In genomic region chr14:60264990-60265876, GRCm38 (mm10) we compare ENCODE assay signal across 8 mouse cellular contexts. TPM values are rescaled to one million over a fixed set of nuclear protein-coding genes. Genes with fewer than 3 reads are reported as not detected.
DNase-seq lines count a peak whose midpoint lies in the region; ATAC-seq lines count a peak whose summit lies in the region.

Gene Mtmr6, plus strand, starts transcription at chr14:60265228.

- H3K9me3 ChIP-seq in forebrain, embryonic 14.5 days (replicated peaks; ENCODE audit: control insufficient read depth, low read length) = no peaks in the 10 kb centered on the region
- H3K9me3 ChIP-seq in neural tube, embryonic 15.5 days (replicated peaks) = no peaks in the 10 kb centered on the region

- H3K4me2 ChIP-seq in forebrain, embryonic 14.5 days (ENCODE audit: low read length) = peak within 1 kb of the TSS; percentile 59
- peak within 1 kb of the TSS; percentile 71 for H3K4me2 ChIP-seq in neural tube, embryonic 15.5 days

- no peaks in the 10 kb centered on the region for H3K27me3 ChIP-seq in forebrain, embryonic 14.5 days (replicated peaks; ENCODE audit: control insufficient read depth, insufficient read depth, low read length)
- no peaks in the 10 kb centered on the region for H3K27me3 ChIP-seq in neural tube, embryonic 15.5 days (replicated peaks)

- peak within 1 kb of the TSS; percentile 71 for H3K27ac ChIP-seq in forebrain, embryonic 14.5 days (ENCODE audit: low read depth, low read length)
- peak within 1 kb of the TSS; percentile 90 for H3K27ac ChIP-seq in neural tube, embryonic 15.5 days (replicated peaks)

- peak within 1 kb of the TSS; percentile 82 for H3K4me3 ChIP-seq in forebrain, embryonic 14.5 days (ENCODE audit: low read depth, low read length)
- peak within 1 kb of the TSS; percentile 92 for H3K4me3 ChIP-seq in neural tube, embryonic 15.5 days (replicated peaks)

- intact Hi-C loops in heart, postnatal 14 days (cut with DNase I) = loop anchor here (1.0 to 10.0 kb wide), 2 partner anchors 14 to 420 kb away; partner anchors contain the start of genes Gm49336 and Nupl1

- peaks cover 6% of the 10 kb centered on the region; the same call in 1 of the 2 replicates for H3K36me3 ChIP-seq in forebrain, embryonic 14.5 days (ENCODE audit: control insufficient read depth, insufficient read depth, low read length)
- H3K36me3 ChIP-seq in neural tube, embryonic 15.5 days = no peaks in the 10 kb centered on the region

- H3K4me1 ChIP-seq in forebrain, embryonic 14.5 days (ENCODE audit: control insufficient read depth, insufficient read depth, low read length) = no peaks in the 10 kb centered on the region; the same call in 1 of the 2 replicates
- peaks cover 29% of the 10 kb centered on the region for H3K4me1 ChIP-seq in neural tube, embryonic 15.5 days

- peak; percentile 100 for ATAC-seq in forebrain, embryonic 14.5 days
- ATAC-seq in neural tube, embryonic 15.5 days (ENCODE audit: low FRiP score) = peak; percentile 99

- WGBS in forebrain, embryonic 14.5 days = under 1% methylated on average over 51 of the region's 51 CpGs
- WGBS in neural tube, embryonic 15.5 days = under 1% methylated on average over 51 of the region's 51 CpGs

- peak within 1 kb of the TSS; percentile 81 for H3K9ac ChIP-seq in forebrain, embryonic 14.5 days (ENCODE audit: low read length)
- peak within 1 kb of the TSS; percentile 84 for H3K9ac ChIP-seq in neural tube, embryonic 15.5 days (replicated peaks)

- DNase-seq in ES-CJ7 (ENCODE audit: low read depth, low spot score) = peak; percentile 99
- peak; percentile 92 for DNase-seq in cerebellum, adult 11 months
- DNase-seq in forebrain, embryonic 14.5 days (ENCODE audit: low spot score) = peak; percentile 99
- peak; percentile 94 to 95 for DNase-seq in heart, postnatal 14 days
- DNase-seq in layer of hippocampus, adult 11-12 months (ENCODE audit: low spot score) = peak; percentile 96
- DNase-seq in lung, adult 18-20 months = peak; percentile 95 to 96
- DNase-seq in testis, postnatal 14 days (ENCODE audit: low spot score) = peak; percentile 94

RNA-seq across cellular contexts. Expression of gene Mtmr6, which starts in this region (rescaled TPM):
- polyA plus RNA-seq in forebrain, embryonic 14.5 days (2014; fragmentation: Nextera tagmentation; extraction: Ambion mirVana) = 68.2 and 74.9 TPM in 2 replicates
- 10 to 100 TPM; 30.1 to 33.3 TPM for total RNA-seq in heart, postnatal 14 days (2021)
- 50.0 and 54.9 TPM in 2 replicates for polyA plus RNA-seq in neural tube, embryonic 15.5 days (2015; fragmentation: Nextera tagmentation; extraction: Ambion mirVana)

Comparison
In these comparisons a context has a peak if more than half of its experiments do, and no peak if none do; other contexts are left out.
1. Peak in every context shown above with its lines: DNase-seq, ATAC-seq, H3K4me3 ChIP-seq and H3K27ac ChIP-seq.